9 mouse cellular contexts compared by ENCODE assay signal in the genomic region with DNA sequence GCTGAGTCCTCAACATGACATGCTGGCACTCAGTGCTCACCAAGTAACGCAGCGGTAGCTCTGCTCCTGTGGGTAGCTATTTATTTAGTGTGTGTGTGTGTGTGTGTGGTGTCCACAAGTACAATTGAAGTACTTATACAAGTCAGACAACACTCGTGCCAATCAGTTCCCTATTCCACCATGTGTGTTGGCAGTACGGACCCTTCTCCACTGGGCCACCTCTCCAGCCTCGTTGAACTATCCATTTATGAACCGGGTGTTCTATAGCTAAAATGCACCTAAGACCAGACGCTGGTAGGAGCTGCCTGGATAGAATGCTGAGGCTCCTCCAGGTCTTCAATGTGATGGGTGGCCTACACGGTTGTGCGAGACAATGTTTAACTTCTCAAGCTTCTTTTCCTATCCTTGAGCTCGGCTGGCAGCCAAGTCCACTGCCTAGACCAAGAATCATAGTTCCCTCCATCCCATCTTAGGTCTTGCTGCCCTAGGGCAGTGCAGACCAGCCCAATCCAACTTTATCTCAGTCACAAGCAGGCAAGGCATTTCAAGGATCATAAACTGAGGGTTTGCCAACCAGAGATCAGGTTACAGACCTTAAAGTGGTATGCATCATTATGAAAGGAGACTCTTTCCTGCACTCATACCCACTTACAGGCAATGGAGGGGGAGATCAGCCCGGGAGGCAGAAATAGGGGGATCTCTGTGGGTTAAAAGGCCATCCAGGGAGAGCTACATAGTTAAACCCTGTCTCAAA. TPM values are rescaled to one million over a fixed set of nuclear protein-coding genes. Genes with fewer than 3 reads are reported as not detected.
A peak's percentile ranks its signal among the peaks of the same experiment; 100 is the strongest.
DNase-seq lines count a peak whose midpoint lies in the region; ATAC-seq and TF ChIP-seq lines count a peak whose summit lies in the region.
"Had no signal": no experiment of that assay in that cellular context is flagged by ENCODE, and none has a peak within 500 bp of the region (broad histone marks: within the 10 kb centered on the region; RNA-seq: fewer than 3 reads in every experiment).

No protein-coding gene starts in this region.

- H3K79me2 ChIP-seq in CH12.LX (replicated peaks; ENCODE audit: control insufficient read depth, extremely low read depth, insufficient read depth, poor library complexity, severe bottlenecking): 0 out of 2 replicates have a peak, but pooled peaks cover 1% of the 10 kb centered on the region

- intact Hi-C loops in heart, postnatal 14 days (cut with DNase I): no loop called here

- no peaks in the 10 kb centered on the region for H3K4me1 ChIP-seq in CH12.LX (ENCODE audit: control insufficient read depth in 1 of 2, insufficient read depth in 2 of 2)
- peaks cover 7% of the 10 kb centered on the region for H3K4me1 ChIP-seq in limb, embryonic 15.5 days
- H3K4me1 ChIP-seq: neural tube, embryonic 12.5 days had no signal

- peaks cover 41 to 56% of the 10 kb centered on the region in 2 experiments for H3K36me3 ChIP-seq in CH12.LX (replicated peaks in 1 of 2; ENCODE audit: control insufficient read depth in 1 of 2, insufficient read depth in 1 of 2, low read length in 1 of 2)
- H3K36me3 ChIP-seq in limb, embryonic 15.5 days: peaks cover 47% of the 10 kb centered on the region

- no peak for ATAC-seq in limb, embryonic 15.5 days (ENCODE audit: insufficient number of reproducible peaks, low FRiP score, low TSS enrichment, low read depth)

- in situ Hi-C loops in CH12.LX (cut with MboI; ENCODE audit: low pct_ligation_motif_present, low pct_unique_long_range_greater_than_20kb, low sequenced_read_pairs): no loop called here

- H3K4me3 ChIP-seq in CH12.LX (replicated peaks in 1 of 3; ENCODE audit: low read depth in 2 of 3, low read length in 2 of 3, poor library complexity in 1 of 3): no peak overlapping the region
- H3K4me3 ChIP-seq in limb, embryonic 15.5 days: no peak overlapping the region
- H3K4me3 ChIP-seq: neural tube, embryonic 12.5 days had no signal

- TF ChIP-seq CTCF in CH12.LX (conservative IDR thresholded peaks at IDR 0.05 in 1 of 2, IDR thresholded peaks at IDR 0.05 in 1 of 2; ENCODE audit: low read depth in 2 of 2, low read length in 2 of 2): no peak

- H3K27me3 ChIP-seq in CH12.LX (replicated peaks): no peaks in the 10 kb centered on the region
- H3K27me3 ChIP-seq in limb, embryonic 15.5 days: no peaks in the 10 kb centered on the region
- H3K27me3 ChIP-seq: neural tube, embryonic 12.5 days had no signal

- no peak overlapping the region for H3K9ac ChIP-seq in CH12.LX (ENCODE audit: insufficient read depth, low read depth)
- no peak overlapping the region for H3K9ac ChIP-seq in limb, embryonic 15.5 days
- H3K9ac ChIP-seq: neural tube, embryonic 12.5 days had no signal

- H3K27ac ChIP-seq in CH12.LX (ENCODE audit: insufficient read depth, low read depth): no peak overlapping the region
- H3K27ac ChIP-seq in limb, embryonic 15.5 days: peak overlapping the region; percentile 83
- H3K27ac ChIP-seq: neural tube, embryonic 12.5 days had no signal

- TF ChIP-seq POLR2A in CH12.LX (IDR thresholded peaks at IDR 0.05; ENCODE audit: low read depth, low read length): no peak; the same call in 1 of the 2 replicates

- no peak for DNase-seq in CH12.LX (ENCODE audit: extremely low read depth)
- DNase-seq in adrenal gland, postnatal 25 days: peak; percentile 42
- peak; percentile 34 to 42 for DNase-seq in heart, postnatal 14 days
- no peak for DNase-seq in embryo, embryonic 10 days (ENCODE audit: low spot score)
- DNase-seq in cerebellum, adult 18-20 months: no peak
- DNase-seq in cerebellum, adult 11 months: no peak
- DNase-seq in left cerebral cortex, adult 18-20 months (ENCODE audit: low spot score in 2 of 2): no peak

- dilution Hi-C loops in CH12.LX (cut with MboI; ENCODE audit: extremely low pct_ligation_motif_present, extremely low pct_unique_long_range_greater_than_20kb, low sequenced_read_pairs): no loop called here

- WGBS in limb, embryonic 15.5 days: 84% methylated on average over 11 of the region's 11 CpGs

- TF ChIP-seq RAD21 in CH12.LX (IDR thresholded peaks at IDR 0.05; ENCODE audit: low read depth, low read length): no peak

- TF ChIP-seq EP300 in CH12.LX (IDR thresholded peaks at IDR 0.05; ENCODE audit: low read length): no peak

- H3K9me3 ChIP-seq in CH12.LX (replicated peaks; ENCODE audit: low read length): peaks cover 14% of the 10 kb centered on the region
- no peaks in the 10 kb centered on the region for H3K9me3 ChIP-seq in limb, embryonic 15.5 days

- H3K4me2 ChIP-seq in CH12.LX (ENCODE audit: insufficient read depth, low read depth, poor library complexity, severe bottlenecking): no peak overlapping the region
- no peak overlapping the region for H3K4me2 ChIP-seq in limb, embryonic 15.5 days
- H3K4me2 ChIP-seq: neural tube, embryonic 12.5 days had no signal

TF ChIP-seq in CH12.LX, 34 proteins besides CTCF, POLR2A, EP300 and RAD21:
- TF ChIP-seq RCOR1 (conservative IDR thresholded peaks at IDR 0.05; ENCODE audit: low read depth, low read length) (no peak), POLR2AphosphoS2 (IDR thresholded peaks at IDR 0.05; ENCODE audit: low read depth, low read length) (peak; percentile 51; the same call in 1 of the 2 replicates), ZNF384 (IDR thresholded peaks at IDR 0.05; ENCODE audit: low read depth, low read length) (no peak), NELFE (IDR thresholded peaks at IDR 0.05; ENCODE audit: low read depth, low read length) (0 out of 2 replicates have a peak, but pooled peaks have one; percentile 19), MAFK (IDR thresholded peaks at IDR 0.05; ENCODE audit: insufficient replicate concordance, low read length) (no peak), JUND (conservative IDR thresholded peaks at IDR 0.05; ENCODE audit: low read depth, low read length) (no peak), IRF4 (IDR thresholded peaks at IDR 0.05; ENCODE audit: low read depth, low read length) (no peak), PAX5 (IDR thresholded peaks at IDR 0.05; ENCODE audit: low read length) (no peak), ZC3H11A (IDR thresholded peaks at IDR 0.05; ENCODE audit: low read depth, low read length) (no peak), CHD2 (IDR thresholded peaks at IDR 0.05; ENCODE audit: low read length) (0 out of 2 replicates have a peak, but pooled peaks have one; percentile 11)

RNA-seq across cellular contexts. Expression of gene Wsb1, which starts 16.6 kb away (rescaled TPM):
- total RNA-seq in CH12.LX (2012; rRNA removed): 54.7 and 84.1 TPM in 2 replicates
- total RNA-seq in CH12.LX (2014; rRNA removed): 104 and 122 TPM in 2 replicates
- 118 and 129 TPM in 2 replicates for polyA plus RNA-seq in CH12.LX (2012; ENCODE audit: insufficient read length, low read depth)
- 36.4 and 56.3 TPM in 2 replicates for total RNA-seq in adrenal gland, postnatal 25 days (2021)
- 10 to 100 TPM; 25.3 to 27.7 TPM for total RNA-seq in heart, postnatal 14 days (2021)
- 248 and 274 TPM in 2 replicates for polyA plus RNA-seq in limb, embryonic 15.5 days (2015; fragmentation: Nextera tagmentation; extraction: Ambion mirVana)
- 10 to 100 TPM; 81.2 to 81.9 TPM for total RNA-seq in left cerebral cortex, adult 18-20 months (2021)

RNA-seq across cellular contexts. Expression of gene Gm9964, which starts 58.9 kb away (rescaled TPM):
- total RNA-seq in CH12.LX (2012; rRNA removed) (not detected in 2 replicates), CH12.LX (2014; rRNA removed) (not detected in 2 replicates)
- polyA plus RNA-seq in CH12.LX (2012; ENCODE audit: insufficient read length, low read depth): not detected in 2 replicates
- not detected in 2 replicates for total RNA-seq in adrenal gland, postnatal 25 days (2021)
- not detected for total RNA-seq in heart, postnatal 14 days (2021)
- not detected in 2 replicates for polyA plus RNA-seq in limb, embryonic 15.5 days (2015; fragmentation: Nextera tagmentation; extraction: Ambion mirVana)
- under 1 TPM in 1 of 2 experiments, not detected in 1; 0.49 TPM for total RNA-seq in left cerebral cortex, adult 18-20 months (2021)
- polyA plus RNA-seq: neural tube, embryonic 12.5 days had no signal

Comparison
In these comparisons a context has a peak if more than half of its experiments do, and no peak if none do; other contexts are left out.
1. DNase-seq: peak in adrenal gland, postnatal 25 days (single experiment) and heart, postnatal 14 days (2 of 2); none in CH12.LX (single experiment), embryo, embryonic 10 days (single experiment), cerebellum, adult 18-20 months (0 of 2), cerebellum, adult 11 months (single experiment) and left cerebral cortex, adult 18-20 months (0 of 2).